Mouse (Mus musculus): Measurements from ENCODE around the gene Il2rb. TPM values are rescaled to one million over a fixed set of nuclear protein-coding genes. Genes with fewer than 3 reads are reported as not detected.

The Il2rb gene
- total RNA-seq, 1 experiment from 2014 or later, result 102 TPM

DNA sequence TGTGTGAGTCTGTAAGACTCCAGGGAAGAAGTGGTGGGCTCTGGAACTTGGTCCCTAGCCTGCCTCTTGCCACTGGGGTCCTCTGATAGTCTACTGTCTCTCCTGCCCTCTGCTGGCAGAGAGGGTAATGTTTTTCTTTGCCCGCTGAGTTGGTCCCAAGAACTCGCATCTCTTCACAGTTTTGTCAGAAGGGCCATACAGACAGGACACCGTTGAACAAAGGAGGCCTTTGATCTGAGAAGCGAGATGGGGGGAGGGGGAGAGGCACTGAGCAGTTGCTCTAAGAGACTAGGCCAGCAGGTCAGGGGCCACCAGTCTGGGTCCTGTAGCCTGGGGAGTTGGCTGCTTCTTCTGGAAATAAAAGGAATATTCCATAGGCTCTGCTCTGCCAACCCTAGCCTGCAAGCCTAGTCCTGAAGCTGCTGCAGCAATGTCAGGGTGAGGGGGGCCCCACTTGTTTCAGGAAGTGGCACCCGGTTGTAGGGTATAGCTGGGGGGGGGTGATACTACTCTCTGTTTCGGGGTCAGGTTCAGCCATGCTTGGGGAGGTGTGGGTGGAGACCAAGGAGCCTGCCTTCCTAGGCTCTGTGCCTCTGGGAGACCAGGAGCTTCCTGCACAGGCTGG is 60.1 kb downstream of the Il2rb start:
- ATAC-seq (replicated peaks; ENCODE audit: insufficient number of reproducible peaks, low FRiP score, low TSS enrichment, poor library complexity, severe bottlenecking), result no peak

DNA sequence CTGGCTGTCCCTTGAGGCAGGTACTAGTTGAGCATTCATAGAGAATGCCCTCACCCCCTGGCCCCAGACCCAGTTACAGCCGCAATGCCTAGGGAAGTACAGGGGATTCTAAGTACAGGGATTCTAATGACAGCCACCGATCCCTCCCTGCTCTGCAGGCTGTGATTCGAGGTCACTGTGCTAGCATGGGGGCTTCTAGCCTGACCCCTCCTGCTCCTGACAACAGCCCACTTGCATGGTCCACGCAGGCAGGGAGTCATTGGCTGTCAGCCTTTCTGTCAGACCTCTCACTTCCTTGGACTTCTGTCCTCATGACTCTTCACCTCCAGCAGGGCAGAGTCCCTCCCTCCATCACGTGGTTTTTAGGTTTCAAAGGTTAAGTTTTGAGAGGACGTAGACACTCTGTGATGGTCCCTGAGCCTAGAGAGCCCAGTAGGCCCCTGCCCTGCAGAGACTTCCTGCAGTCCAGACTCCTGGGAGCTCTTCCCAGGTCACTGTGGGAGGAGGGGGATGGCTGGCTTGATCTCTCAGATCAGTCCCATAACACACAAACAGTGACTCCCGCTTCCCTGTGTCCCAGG is 63.4 kb downstream of the Il2rb start:
- ATAC-seq (replicated peaks; ENCODE audit: insufficient number of reproducible peaks, low FRiP score, low TSS enrichment, poor library complexity, severe bottlenecking), result no peak

DNA sequence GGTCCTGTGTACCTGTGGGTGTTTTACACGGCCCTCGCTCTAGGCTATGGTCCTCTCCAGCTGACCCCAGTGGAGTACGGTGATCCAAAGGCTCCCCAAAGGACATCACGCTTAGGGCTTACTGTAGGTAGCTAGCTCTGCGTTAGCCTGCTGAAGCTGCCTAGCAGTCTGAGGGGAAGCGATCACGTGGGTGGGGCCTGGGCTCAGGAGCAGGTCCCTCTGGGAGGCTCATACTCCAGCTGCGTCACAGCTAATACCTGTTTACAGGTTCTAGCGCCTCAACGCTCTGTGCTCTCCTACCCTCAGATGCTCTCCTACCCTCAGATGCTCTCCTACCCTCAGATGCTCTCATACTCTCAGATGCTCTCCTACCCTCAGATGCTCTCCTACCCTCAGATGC is 64.2 kb downstream of the Il2rb start:
- ATAC-seq (replicated peaks; ENCODE audit: insufficient number of reproducible peaks, low FRiP score, low TSS enrichment, poor library complexity, severe bottlenecking), result no peak

DNA sequence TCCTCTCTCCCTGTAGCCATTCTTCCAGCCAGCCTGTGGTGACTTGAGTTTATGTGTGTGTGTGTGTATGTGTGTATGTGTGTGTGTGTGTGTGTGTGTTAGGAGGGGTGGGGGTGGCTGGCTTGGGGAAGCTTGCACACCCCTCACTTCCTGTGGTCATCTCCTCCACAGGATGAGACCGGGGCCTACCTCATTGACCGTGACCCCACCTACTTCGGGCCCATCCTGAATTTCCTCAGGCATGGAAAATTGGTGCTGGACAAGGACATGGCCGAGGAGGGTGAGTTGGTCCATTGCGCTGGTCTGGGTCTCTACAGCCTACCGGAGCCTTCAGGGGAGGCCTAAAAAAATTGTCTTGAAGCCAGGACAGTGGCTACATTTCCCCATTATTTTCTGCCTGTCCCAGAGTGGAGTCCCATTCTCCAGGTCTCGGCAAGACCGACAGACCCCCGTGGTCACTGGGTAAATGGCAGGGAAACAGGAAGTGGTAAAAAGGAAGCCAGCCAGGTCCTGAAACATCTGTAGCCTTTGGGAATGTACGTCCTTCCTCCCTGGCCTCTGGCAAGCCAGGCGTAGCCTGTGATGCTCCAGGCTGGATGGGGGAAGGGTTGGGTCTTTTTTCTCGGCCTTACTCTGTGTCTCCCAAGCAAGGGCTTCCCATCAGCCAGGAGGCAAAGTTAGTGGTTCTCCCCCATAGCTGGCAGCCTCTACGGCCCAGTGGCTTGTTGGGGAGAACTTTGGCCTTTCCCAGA is 65.0 kb downstream of the Il2rb start:
- no peak for ATAC-seq (replicated peaks; ENCODE audit: insufficient number of reproducible peaks, low FRiP score, low TSS enrichment, poor library complexity, severe bottlenecking)

Other genes starting within 250 kb of the Il2rb start
- 7.1 to 15.7 TPM (median 8.0 TPM) in 3 replicates for gene Csf2rb2, start 189.6 kb downstream of the Il2rb start, total RNA-seq (2017)
- gene Csf2rb, start 169.5 kb downstream of the Il2rb start, total RNA-seq (2017), result 52.3 to 134 TPM (median 103 TPM) in 3 replicates
- gene Tex33, start 99.4 kb downstream of the Il2rb start, total RNA-seq (2017), result 5.0 TPM in 1 of 3 replicates, not detected in the others
- 2.2 TPM in 1 of 3 replicates, not detected in the others for gene Tst, start 89.4 kb downstream of the Il2rb start, total RNA-seq (2017)
- gene Mpst, start 88.9 kb downstream of the Il2rb start, total RNA-seq (2017), result 5.8 to 10.2 TPM (median 8.7 TPM) in 3 replicates
- 4.6 to 6.1 TPM (median 5.0 TPM) in 3 replicates for gene Kctd17, start 66.7 kb downstream of the Il2rb start, total RNA-seq (2017)
- gene Tmprss6, start 26.6 kb downstream of the Il2rb start, total RNA-seq (2017), result 0.58 TPM in 1 of 3 replicates, not detected in the others
- 0.67 to 0.87 TPM in 2 of 3 replicates, not detected in the other for gene C1qtnf6, start 36.1 kb upstream of the Il2rb start, total RNA-seq (2017)
- gene Sstr3, start 49.4 kb upstream of the Il2rb start, total RNA-seq (2017), result 0.10 to 0.29 TPM in 2 of 3 replicates, not detected in the other
- 125 to 216 TPM (median 199 TPM) in 3 replicates for gene Rac2, start 77.5 kb upstream of the Il2rb start, total RNA-seq (2017)
- gene Cyth4, start 101.8 kb upstream of the Il2rb start, total RNA-seq (2017), result 298 to 420 TPM (median 312 TPM) in 3 replicates
- gene Elfn2, start 223.5 kb upstream of the Il2rb start, total RNA-seq (2017), result not detected in 3 replicates